ENCODE assay signal across 8 mouse cellular contexts in the genomic region with DNA sequence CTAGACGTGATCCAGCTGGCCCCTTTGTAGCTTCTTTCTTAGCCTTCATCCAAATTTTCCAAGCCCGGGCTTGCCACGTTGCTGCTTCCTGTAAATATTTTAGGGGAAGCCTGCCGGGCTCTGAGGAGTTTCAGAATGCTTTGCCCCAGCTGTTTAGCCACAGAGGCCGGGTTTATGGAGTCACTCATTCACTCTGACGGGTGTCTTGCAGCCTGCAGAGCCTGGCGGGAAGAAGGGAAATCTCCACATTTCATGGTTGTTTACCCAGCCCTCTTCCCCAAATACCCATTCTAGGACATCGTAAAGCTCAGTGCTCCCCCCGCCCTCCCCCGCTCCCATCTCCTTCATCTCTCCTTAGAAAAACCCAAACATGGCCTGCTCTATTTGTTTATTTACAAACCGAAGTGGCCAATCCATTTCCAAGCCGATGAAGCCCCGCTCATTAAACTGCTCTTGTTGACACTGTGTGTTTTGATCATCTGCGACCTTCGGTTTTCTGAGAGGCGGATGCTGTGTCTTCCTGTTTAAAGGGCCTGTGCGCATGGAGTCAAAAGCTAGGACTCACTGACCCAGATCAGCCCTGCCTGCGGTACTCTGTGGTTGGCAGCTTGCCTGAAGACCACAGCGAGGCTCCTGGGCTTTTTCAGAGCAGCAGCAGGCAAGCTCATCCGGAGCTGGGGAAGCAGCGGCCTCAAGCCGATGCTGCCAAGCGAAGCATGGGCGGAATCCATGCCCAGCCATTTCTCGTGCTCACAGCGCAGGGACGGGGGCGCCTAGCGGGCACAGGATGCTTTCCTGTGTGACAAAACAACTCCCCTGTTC. TPM values are rescaled to one million over a fixed set of nuclear protein-coding genes. Genes with fewer than 3 reads are reported as not detected.
A peak's percentile ranks its signal among the peaks of the same experiment; 100 is the strongest.
DNase-seq lines count a peak whose midpoint lies in the region; ATAC-seq and TF ChIP-seq lines count a peak whose summit lies in the region.

No protein-coding gene starts in this region.

- peak overlapping the region; percentile 56 for H3K9ac ChIP-seq in ES-E14 (ENCODE audit: insufficient read depth, low read depth, low read length, poor library complexity, severe bottlenecking)
- peak overlapping the region; percentile 51; the same call in 1 of the 2 replicates for H3K9ac ChIP-seq in hindbrain, embryonic 13.5 days
- peak overlapping the region; percentile 63 for H3K9ac ChIP-seq in lung, embryonic 16.5 days (ENCODE audit: low read length)

- H3K4me2 ChIP-seq in hindbrain, embryonic 13.5 days = peak overlapping the region; percentile 41
- H3K4me2 ChIP-seq in lung, embryonic 16.5 days (ENCODE audit: low read depth, low read length) = peak overlapping the region; percentile 51

- ATAC-seq in hindbrain, embryonic 13.5 days (ENCODE audit: low FRiP score) = peak; percentile 46; the same call in 1 of the 2 replicates
- ATAC-seq in lung, embryonic 16.5 days (ENCODE audit: low read depth) = peak; percentile 90

- no peak for DNase-seq in ES-E14 (ENCODE audit: low read depth, low spot score)
- DNase-seq in cerebellum, adult 9-10 months = peak; percentile 75
- DNase-seq in frontal cortex, postnatal 36 days (ENCODE audit: low spot score in 2 of 2) = peak; percentile 39 to 51
- DNase-seq in layer of hippocampus, adult 9-11 months = peak; percentile 16
- peak; percentile 80 for DNase-seq in ovary, adult 18-20 months (ENCODE audit: low spot score)
- peak; percentile 50 to 62 for DNase-seq in thymus, postnatal 10 days (ENCODE audit: low spot score in 2 of 2)

- in situ Hi-C loops in ES-E14 (cut with MboI; ENCODE audit: low sequenced_read_pairs in 2 of 2, unreplicated experiment in 2 of 2) = no loop called here

- peaks cover 0 to 4% of the 10 kb centered on the region in 2 experiments; a peak in 1 of 4 replicates for H3K4me1 ChIP-seq in ES-E14 (ENCODE audit: control insufficient read depth in 2 of 2, insufficient read depth in 2 of 2, low read length in 2 of 2, poor library complexity in 1 of 2)
- H3K4me1 ChIP-seq in hindbrain, embryonic 13.5 days (replicated peaks) = peaks cover 15% of the 10 kb centered on the region
- H3K4me1 ChIP-seq in lung, embryonic 16.5 days (replicated peaks; ENCODE audit: control insufficient read depth, insufficient read depth, low read length) = peaks cover 14% of the 10 kb centered on the region

- no peaks in the 10 kb centered on the region for H3K9me3 ChIP-seq in ES-E14 (ENCODE audit: control insufficient read depth, insufficient read depth, low read depth, low read length)
- no peaks in the 10 kb centered on the region for H3K9me3 ChIP-seq in hindbrain, embryonic 13.5 days
- H3K9me3 ChIP-seq in lung, embryonic 16.5 days (ENCODE audit: control insufficient read depth, low read length) = no peaks in the 10 kb centered on the region

- peaks cover 3% of the 10 kb centered on the region; the same call in 1 of the 2 replicates for H3K27me3 ChIP-seq in hindbrain, embryonic 13.5 days
- H3K27me3 ChIP-seq in lung, embryonic 16.5 days (ENCODE audit: control insufficient read depth, insufficient read depth, low read depth, low read length) = no peaks in the 10 kb centered on the region

- peak overlapping the region; percentile 32 to 62 for H3K4me3 ChIP-seq in ES-E14 (ENCODE audit: insufficient read depth in 1 of 2, low read depth in 1 of 2, low read length in 2 of 2, poor library complexity in 1 of 2, severe bottlenecking in 1 of 2)
- peak overlapping the region; percentile 8; the same call in 1 of the 2 replicates for H3K4me3 ChIP-seq in hindbrain, embryonic 13.5 days
- H3K4me3 ChIP-seq in lung, embryonic 16.5 days (ENCODE audit: low read length) = peak overlapping the region; percentile 34

- no peak overlapping the region for H3K27ac ChIP-seq in ES-E14 (ENCODE audit: insufficient read depth, low read depth, low read length, poor library complexity, severe bottlenecking)
- H3K27ac ChIP-seq in hindbrain, embryonic 13.5 days = peak overlapping the region; percentile 77
- peak overlapping the region; percentile 87 for H3K27ac ChIP-seq in lung, embryonic 16.5 days (ENCODE audit: low read length)

- no peaks in the 10 kb centered on the region for H3K36me3 ChIP-seq in ES-E14 (ENCODE audit: control insufficient read depth, insufficient read depth, low read length, poor library complexity, severe bottlenecking)
- H3K36me3 ChIP-seq in hindbrain, embryonic 13.5 days = no peaks in the 10 kb centered on the region
- H3K36me3 ChIP-seq in lung, embryonic 16.5 days (ENCODE audit: control insufficient read depth, insufficient read depth, low read length) = no peaks in the 10 kb centered on the region

- 36% methylated on average over 29 of the region's 29 CpGs for WGBS in hindbrain, embryonic 13.5 days
- WGBS in lung, embryonic 16.5 days = 10% methylated on average over 29 of the region's 29 CpGs

TF ChIP-seq in ES-E14, 5 proteins besides CTCF, POLR2A, EP300 and RAD21:
- TF ChIP-seq ZC3H11A (IDR thresholded peaks at IDR 0.05; ENCODE audit: borderline replicate concordance, low read depth, low read length) = no peak
- TF ChIP-seq CHD2 (IDR thresholded peaks at IDR 0.05; ENCODE audit: low read depth, low read length) = no peak
- TF ChIP-seq HCFC1 (IDR thresholded peaks at IDR 0.05; ENCODE audit: borderline replicate concordance, insufficient read depth, low read length) = no peak
- TF ChIP-seq ZNF384 (IDR thresholded peaks at IDR 0.05; ENCODE audit: low read depth, low read length) = 0 out of 2 replicates have a peak, but pooled peaks have one; percentile 28
- no peak for TF ChIP-seq MAFK (IDR thresholded peaks at IDR 0.05; ENCODE audit: insufficient read depth, low read depth, low read length)

RNA-seq across cellular contexts. Expression of gene Trub1, which starts 41.1 kb away (rescaled TPM):
- total RNA-seq in ES-E14 (2012; rRNA removed) = 12.5 and 14.6 TPM in 2 replicates
- 14.3 and 15.4 TPM in 2 replicates for polyA plus RNA-seq in hindbrain, embryonic 13.5 days (2015; fragmentation: Nextera tagmentation; extraction: Ambion mirVana)
- polyA plus RNA-seq in lung, embryonic 16.5 days (2015; fragmentation: Nextera tagmentation; extraction: Ambion mirVana) = 21.4 and 24.2 TPM in 2 replicates

RNA-seq across cellular contexts. Expression of gene Fam160b1, which starts 51.1 kb away (rescaled TPM):
- total RNA-seq in ES-E14 (2012; rRNA removed) = 8.5 and 9.8 TPM in 2 replicates
- 13.5 and 13.7 TPM in 2 replicates for polyA plus RNA-seq in hindbrain, embryonic 13.5 days (2015; fragmentation: Nextera tagmentation; extraction: Ambion mirVana)
- 15.0 and 15.5 TPM in 2 replicates for polyA plus RNA-seq in lung, embryonic 16.5 days (2015; fragmentation: Nextera tagmentation; extraction: Ambion mirVana)
